Mouse (Mus musculus): ENCODE measurements around the gene Atrn.

DNA sequence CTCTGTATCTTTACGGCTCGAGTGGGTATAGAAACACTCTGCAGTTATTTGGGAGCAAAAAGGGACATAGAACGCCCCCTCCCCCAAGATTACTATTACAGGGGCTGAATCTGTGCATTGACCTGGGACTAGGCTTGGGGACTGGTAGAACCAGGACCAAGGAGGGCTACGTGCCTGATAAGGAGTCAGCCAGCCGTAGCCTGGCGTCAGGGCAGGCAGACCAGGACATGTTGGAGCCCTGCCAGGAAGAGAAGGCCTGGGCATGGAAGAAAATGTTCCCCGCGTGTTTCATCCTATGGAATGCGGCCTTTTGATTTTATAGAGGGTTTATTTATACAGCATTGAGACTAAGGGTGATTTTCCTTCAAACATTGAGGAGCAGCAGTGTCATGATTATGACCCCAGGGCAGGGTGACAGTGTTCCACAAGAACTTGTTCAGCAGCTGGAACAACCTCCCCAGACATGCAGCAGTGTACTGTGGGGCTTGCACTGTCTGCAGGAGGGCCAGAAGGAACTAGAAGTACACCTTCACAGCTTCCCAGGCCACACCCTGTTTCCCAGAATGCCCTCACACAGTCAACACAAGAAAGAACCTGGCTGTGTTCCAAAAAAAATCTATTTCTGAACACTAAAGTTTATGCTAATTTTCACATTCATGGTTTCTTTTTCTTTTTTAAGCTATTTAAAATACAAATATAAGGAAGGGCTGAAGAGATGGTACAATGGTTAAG lies 138.9 kb downstream of the Atrn start:
- TF ChIP-seq CTCF (IDR thresholded peaks at IDR 0.05; ENCODE audit: insufficient read depth, low read length) (no peak), POLR2A (IDR thresholded peaks at IDR 0.05; ENCODE audit: borderline replicate concordance, extremely low read depth, low read depth, low read length) (no peak)

Data from lung, adult 2 months (tissue).